Mouse (Mus musculus) hindbrain, embryonic 11.5 days (tissue): Measurements from ENCODE around the gene Ccdc186. TPM values are rescaled to one million over a fixed set of nuclear protein-coding genes. Genes with fewer than 3 reads are reported as not detected.

Experiments used
- ATAC-seq: fragments of 200-750 bp; cut with Nextera tagmentation; 2 replicates; pipeline ENCODE4 v1.8.0; 2017; ENCODE audit warnings: mild to moderate bottlenecking, moderate TSS enrichment, moderate library complexity; ENCODE audit not compliant: low FRiP score
- DNase-seq: peaks from one replicate; pipeline ENCODE4 v3.0.0-alpha.2; 2015; ENCODE audit warnings: low spot score
- H3K27ac ChIP-seq: fragments of 300-500 bp; sonication (generic); 2 replicates; pipeline ENCODE4 v1.5.1; 2014; ENCODE audit warnings: mild to moderate bottlenecking, low read depth, low read length
- H3K27me3 ChIP-seq: fragments of 300-500 bp; sonication (generic); 2 replicates; pipeline ENCODE4 v1.6.1; 2014; ENCODE audit warnings: mild to moderate bottlenecking, low read length, moderate library complexity, mixed read lengths; ENCODE audit not compliant: control insufficient read depth, insufficient read depth
- H3K36me3 ChIP-seq: fragments of 300-500 bp; sonication (generic); 2 replicates; pipeline ENCODE4 v1.6.1; 2014; ENCODE audit warnings: mild to moderate bottlenecking, low read length, moderate library complexity, mixed read lengths; ENCODE audit not compliant: control insufficient read depth, insufficient read depth
- H3K4me1 ChIP-seq: fragments of 300-500 bp; sonication (generic); replicated peaks from 2 replicates; pipeline ENCODE4 v1.6.1; 2014; ENCODE audit warnings: low read length, mixed read lengths; ENCODE audit not compliant: control insufficient read depth, insufficient read depth
- H3K4me2 ChIP-seq: fragments of 300-500 bp; sonication (generic); replicated peaks from 2 replicates; pipeline ENCODE4 v1.6.1; 2014; ENCODE audit warnings: mild to moderate bottlenecking, low read depth, low read length
- H3K4me3 ChIP-seq: fragments of 300-500 bp; sonication (generic); 2 replicates; pipeline ENCODE4 v1.5.1; 2014; ENCODE audit warnings: low read depth, low read length
- H3K9ac ChIP-seq: fragments of 300-500 bp; sonication (generic); 2 replicates; pipeline ENCODE4 v1.6.1; 2014; ENCODE audit warnings: low read depth, low read length
- H3K9me3 ChIP-seq: fragments of 300-500 bp; sonication (generic); 2 replicates; pipeline ENCODE4 v1.6.1; 2016; ENCODE audit warnings: low read length; ENCODE audit not compliant: control insufficient read depth
- WGBS: fragments of 180-500 bp; shearing (Covaris S2); extraction: QIAGEN DNeasy Blood & Tissue Kit; methylation state at CpG from one replicate; pipeline ENCODE4 v1.1.7; 2014; 5-methylcytosine and 5-hydroxymethylcytosine counted together
- polyA plus RNA-seq: library from polyadenylated mRNA; unstranded; fragments of >200 nt; fragmentation: Nextera tagmentation; extraction: Ambion mirVana; gene quantifications from 2 replicates; pipeline ENCODE4 v1.2.1, GENCODE M21; 2014

The Ccdc186 gene
- polyA plus RNA-seq, 1 experiment from 2014 or later: 25.7 TPM

DNA sequence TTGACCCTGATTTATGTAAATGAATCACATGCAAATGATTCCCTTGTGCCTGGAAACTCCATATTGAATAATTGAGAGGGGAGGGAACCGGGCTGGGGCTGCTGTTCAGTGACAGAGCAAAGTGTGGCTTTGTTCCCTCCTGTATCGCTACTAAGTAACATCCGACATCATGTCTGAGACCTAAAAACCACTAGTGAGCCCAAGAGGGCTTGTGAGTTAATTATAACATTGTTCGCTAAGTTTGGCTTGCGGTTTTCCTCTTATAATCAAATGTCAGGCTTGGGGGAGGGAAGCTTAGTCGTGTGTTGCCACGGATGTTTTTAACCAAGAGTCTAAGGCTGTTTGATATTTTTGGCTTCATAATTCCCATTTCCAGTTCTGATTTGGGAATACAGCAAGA lies 49.8 kb downstream of the Ccdc186 start:
- no peak overlapping the region for H3K4me2 ChIP-seq
- no peaks in the 10 kb centered on the region for H3K9me3 ChIP-seq
- no peaks in the 10 kb centered on the region for H3K27me3 ChIP-seq
- H3K9ac ChIP-seq: no peak overlapping the region
- WGBS: 81% methylated on average over 7 of the region's 7 CpGs
- H3K4me3 ChIP-seq: no peak overlapping the region
- no peak overlapping the region for H3K27ac ChIP-seq
- ATAC-seq (no peak), DNase-seq (no peak)
- H3K4me1 ChIP-seq: 0 out of 2 replicates have a peak, but pooled peaks cover 5% of the 10 kb centered on the region
- H3K36me3 ChIP-seq: no peaks in the 10 kb centered on the region

DNA sequence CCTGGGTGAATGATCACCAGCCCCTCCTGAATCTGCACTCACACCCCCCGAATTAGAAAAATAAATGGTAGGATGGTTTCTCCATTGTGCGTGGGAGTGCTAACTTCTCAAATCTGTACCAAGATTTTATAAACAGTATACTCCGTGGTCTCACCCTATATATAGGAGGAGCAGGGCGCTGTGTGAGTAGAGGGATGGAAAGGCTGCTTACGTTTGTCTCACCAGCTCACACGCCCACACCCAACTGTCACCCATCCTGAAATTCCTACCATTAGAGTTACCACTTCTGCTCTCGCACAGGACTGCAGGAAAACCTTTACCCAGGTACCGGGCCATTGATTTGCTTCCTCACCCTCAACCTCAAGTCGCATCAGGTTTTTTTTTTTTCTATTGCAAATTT lies 53.0 kb downstream of the Ccdc186 start:
- Histone ChIP-seq H3K27ac (no peak overlapping the region), H3K9ac (no peak overlapping the region), H3K4me2 (no peak overlapping the region), H3K36me3 (no peaks in the 10 kb centered on the region), H3K4me3 (no peak overlapping the region), H3K9me3 (no peaks in the 10 kb centered on the region), H3K4me1 (0 out of 2 replicates have a peak, but pooled peaks cover 2% of the 10 kb centered on the region), H3K27me3 (no peaks in the 10 kb centered on the region)
- WGBS: 92% methylated on average over 9 of the region's 9 CpGs
- DNase-seq (no peak), ATAC-seq (no peak)

DNA sequence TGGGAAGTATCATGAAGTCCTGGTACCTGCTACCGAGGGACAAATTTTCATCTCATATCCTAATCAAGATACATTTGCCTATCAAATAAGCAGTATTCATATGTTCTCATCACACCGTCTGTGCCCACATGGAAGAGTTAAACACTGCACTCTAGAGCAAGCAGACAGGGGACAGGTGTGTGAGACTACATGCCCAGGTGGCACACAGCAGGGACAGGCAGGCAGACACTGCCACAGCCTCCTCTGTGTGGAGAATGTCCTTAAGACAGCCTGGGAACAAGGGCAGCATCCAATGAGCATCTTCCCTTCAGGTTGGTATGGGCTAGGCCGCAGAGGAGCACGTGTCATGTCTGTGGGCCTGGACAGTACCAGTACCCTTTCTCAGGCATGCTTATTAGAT lies 59.3 kb downstream of the Ccdc186 start:
- Histone ChIP-seq H3K27me3 (no peaks in the 10 kb centered on the region), H3K4me3 (no peak overlapping the region), H3K4me1 (no peaks in the 10 kb centered on the region), H3K9ac (no peak overlapping the region), H3K9me3 (no peaks in the 10 kb centered on the region), H3K27ac (no peak overlapping the region), H3K4me2 (no peak overlapping the region), H3K36me3 (no peaks in the 10 kb centered on the region)
- ATAC-seq (no peak), DNase-seq (no peak)
- WGBS: 97% methylated on average over 4 of the region's 4 CpGs

DNA sequence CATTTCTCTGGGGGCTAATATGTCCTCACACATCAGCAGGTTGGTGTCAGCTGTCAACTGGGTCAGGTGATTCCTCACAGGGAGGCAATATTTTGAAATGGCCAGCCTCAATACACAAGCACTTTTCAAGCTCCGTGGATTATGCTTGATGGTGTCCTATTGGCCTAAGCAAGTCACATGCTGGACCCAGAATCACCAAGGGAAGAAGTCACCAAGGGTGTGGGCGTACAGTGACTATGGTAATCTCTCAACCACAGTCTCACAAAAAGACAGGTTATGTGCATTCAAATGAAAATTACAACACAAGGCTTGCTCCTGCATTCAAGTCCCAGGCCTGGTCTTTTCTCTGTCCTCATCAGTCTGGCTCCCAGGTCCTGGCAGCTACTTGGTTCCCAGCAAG lies 60.3 kb downstream of the Ccdc186 start:
- Histone ChIP-seq H3K36me3 (no peaks in the 10 kb centered on the region), H3K4me2 (no peak overlapping the region), H3K27ac (no peak overlapping the region), H3K9me3 (no peaks in the 10 kb centered on the region), H3K4me3 (no peak overlapping the region), H3K4me1 (no peaks in the 10 kb centered on the region), H3K27me3 (no peaks in the 10 kb centered on the region), H3K9ac (no peak overlapping the region)
- DNase-seq: no peak
- no peak for ATAC-seq
- 73% methylated on average over 2 of the region's 2 CpGs for WGBS

DNA sequence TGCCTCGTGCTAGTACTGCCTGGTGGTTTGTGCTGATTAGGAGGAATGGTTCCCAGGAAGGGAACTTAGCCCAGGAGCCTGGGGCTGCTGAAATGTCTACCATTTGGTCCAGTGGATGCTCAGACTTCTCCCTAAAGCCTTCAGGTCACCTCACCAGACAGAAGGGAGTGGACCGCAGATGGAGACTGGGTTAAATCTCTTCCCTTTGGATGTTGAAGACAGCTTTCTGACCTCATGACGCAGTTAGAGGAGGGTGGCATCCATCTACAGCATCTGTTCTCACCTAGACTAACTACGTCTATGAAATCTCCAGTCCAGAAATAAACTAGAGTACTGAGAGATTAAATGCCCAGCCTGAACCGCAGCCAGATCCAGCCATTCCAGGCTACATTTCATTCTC lies 60.9 kb downstream of the Ccdc186 start:
- 92% methylated on average over 5 of the region's 5 CpGs for WGBS
- no peaks in the 10 kb centered on the region for H3K36me3 ChIP-seq
- H3K9ac ChIP-seq: no peak overlapping the region
- H3K4me2 ChIP-seq: no peak overlapping the region
- no peak for DNase-seq
- no peak overlapping the region for H3K27ac ChIP-seq
- no peaks in the 10 kb centered on the region for H3K4me1 ChIP-seq
- H3K27me3 ChIP-seq: no peaks in the 10 kb centered on the region
- no peaks in the 10 kb centered on the region for H3K9me3 ChIP-seq
- no peak for ATAC-seq
- no peak overlapping the region for H3K4me3 ChIP-seq

DNA sequence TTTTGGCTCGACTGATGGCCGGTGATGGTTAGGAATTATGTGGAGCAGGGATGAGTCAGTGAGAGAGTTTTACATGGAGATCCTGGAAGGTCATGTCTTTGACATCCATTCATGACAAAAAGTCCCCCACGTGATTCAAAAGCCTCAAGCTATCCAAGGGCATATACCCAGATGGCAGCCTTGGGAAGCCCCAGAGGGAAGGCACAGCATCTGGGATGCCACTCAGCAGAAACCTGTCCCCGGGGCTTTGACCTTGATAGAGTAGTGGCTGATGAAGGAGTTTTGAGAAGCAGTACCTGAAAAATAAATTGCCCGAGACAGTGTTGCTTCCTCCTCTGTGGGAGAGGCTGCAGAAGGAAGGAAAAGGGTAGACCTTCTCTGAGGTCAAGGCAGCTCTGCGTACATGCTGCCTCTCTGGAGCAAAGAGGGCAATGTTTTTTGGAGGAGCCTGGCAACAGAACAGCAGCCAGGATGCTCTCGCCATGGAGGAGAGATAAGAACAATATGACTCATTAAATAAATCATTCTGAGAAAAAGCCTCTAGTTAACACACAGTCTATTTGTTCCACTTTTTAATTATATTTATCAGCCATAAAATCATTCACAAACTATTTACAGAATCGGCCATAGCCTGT lies 61.6 kb downstream of the Ccdc186 start:
- ATAC-seq (no peak), DNase-seq (no peak)
- Histone ChIP-seq H3K4me2 (no peak overlapping the region), H3K9ac (no peak overlapping the region), H3K4me3 (no peak overlapping the region), H3K27me3 (no peaks in the 10 kb centered on the region), H3K36me3 (no peaks in the 10 kb centered on the region), H3K4me1 (no peaks in the 10 kb centered on the region), H3K27ac (no peak overlapping the region), H3K9me3 (no peaks in the 10 kb centered on the region)
- WGBS: 92% methylated on average over 8 of the region's 8 CpGs

DNA sequence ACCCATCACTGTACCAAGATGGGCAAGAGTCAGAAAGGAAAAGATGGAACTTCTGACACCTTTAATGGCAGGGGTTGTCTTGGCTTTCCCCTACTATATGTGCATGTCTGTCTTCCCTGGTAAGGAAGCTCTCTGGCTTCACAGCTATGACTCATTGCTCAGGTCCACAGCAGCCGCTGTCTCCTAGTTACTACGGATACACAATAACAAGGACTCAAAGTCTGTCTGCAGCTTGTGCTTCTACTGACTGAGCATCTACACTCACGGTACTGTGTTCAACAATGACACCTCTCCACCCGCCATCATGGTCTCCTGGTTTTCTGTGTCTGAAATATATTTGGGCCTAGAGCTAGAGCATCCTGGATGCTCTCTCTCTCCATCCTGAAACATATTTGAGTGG lies 62.2 kb downstream of the Ccdc186 start:
- DNase-seq (no peak), ATAC-seq (no peak)
- 94% methylated on average over 4 of the region's 4 CpGs for WGBS
- H3K27me3 ChIP-seq: no peaks in the 10 kb centered on the region
- H3K9ac ChIP-seq: no peak overlapping the region
- no peaks in the 10 kb centered on the region for H3K4me1 ChIP-seq
- H3K4me3 ChIP-seq: no peak overlapping the region
- H3K4me2 ChIP-seq: no peak overlapping the region
- no peak overlapping the region for H3K27ac ChIP-seq
- no peaks in the 10 kb centered on the region for H3K9me3 ChIP-seq
- H3K36me3 ChIP-seq: no peaks in the 10 kb centered on the region

DNA sequence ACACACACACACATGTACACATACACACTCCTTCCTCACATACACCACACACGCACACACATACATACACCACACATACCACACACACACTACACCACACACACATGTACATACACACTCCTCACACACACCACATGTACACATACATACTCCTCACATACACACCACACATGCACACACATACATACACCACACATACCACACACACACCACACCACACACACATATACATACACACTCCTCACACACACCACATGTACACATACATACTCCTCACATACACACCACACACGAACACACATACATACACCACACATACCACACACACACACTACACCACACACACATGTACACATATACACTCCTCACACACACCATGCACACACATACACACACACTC lies 63.7 kb downstream of the Ccdc186 start:
- DNase-seq (no peak), ATAC-seq (no peak)
- WGBS: 88% methylated on average over 2 of the region's 2 CpGs
- Histone ChIP-seq H3K27ac (no peak overlapping the region), H3K4me1 (no peaks in the 10 kb centered on the region), H3K9ac (no peak overlapping the region), H3K4me2 (no peak overlapping the region), H3K9me3 (no peaks in the 10 kb centered on the region), H3K27me3 (no peaks in the 10 kb centered on the region), H3K36me3 (no peaks in the 10 kb centered on the region), H3K4me3 (no peak overlapping the region)

DNA sequence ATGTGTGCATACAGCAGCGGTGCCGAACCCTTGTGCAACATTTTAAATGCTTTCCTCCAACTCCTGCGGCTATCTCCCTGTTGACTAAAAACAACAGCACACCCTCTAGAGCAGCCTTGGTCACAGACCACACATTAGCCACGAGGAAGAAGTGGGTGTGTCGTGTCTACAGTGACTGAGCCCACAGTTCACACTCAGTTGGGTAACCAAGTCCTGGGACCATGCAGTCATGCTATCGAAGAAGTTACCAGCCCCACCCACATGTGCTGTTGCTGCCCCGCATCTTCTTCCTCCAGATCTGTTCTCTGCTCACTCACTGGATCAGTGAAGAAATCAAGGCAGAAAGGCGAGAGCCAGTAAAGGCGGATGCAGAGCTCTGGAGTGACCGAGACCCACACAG lies 65.6 kb downstream of the Ccdc186 start:
- Histone ChIP-seq H3K4me2 (no peak overlapping the region), H3K4me3 (no peak overlapping the region), H3K27ac (no peak overlapping the region), H3K9ac (no peak overlapping the region), H3K9me3 (no peaks in the 10 kb centered on the region), H3K27me3 (no peaks in the 10 kb centered on the region), H3K4me1 (no peaks in the 10 kb centered on the region), H3K36me3 (no peaks in the 10 kb centered on the region)
- WGBS: 82% methylated on average over 10 of the region's 10 CpGs
- ATAC-seq (no peak), DNase-seq (no peak)
